Mouse (Mus musculus): ENCODE measurements around the gene Adam23. TPM values are rescaled to one million over a fixed set of nuclear protein-coding genes. Genes with fewer than 3 reads are reported as not detected.
"Not testable (repeated sequence)": the region's sequence is repeated elsewhere in the genome, so short reads cannot be mapped to it uniquely, and the experiment has no call there.

Gene Adam23
- total and polyA plus RNA-seq, 3 experiments = not detected

- Histone ChIP-seq H3K9me3 (replicated peaks; ENCODE audit: low read length) (no peaks in the 10 kb centered on the region), H3K27me3 (replicated peaks) (peaks cover 2% of the 10 kb centered on the region), H3K4me3 (replicated peaks in 1 of 3; ENCODE audit: low read depth in 2 of 3, low read length in 2 of 3, poor library complexity in 1 of 3) (no peak overlapping the region), H3K9ac (ENCODE audit: insufficient read depth, low read depth) (no peak overlapping the region), H3K4me2 (ENCODE audit: insufficient read depth, low read depth, poor library complexity, severe bottlenecking) (no peak overlapping the region), H3K27ac (ENCODE audit: insufficient read depth, low read depth) (no peak overlapping the region), H3K36me3 (replicated peaks in 1 of 2; ENCODE audit: control insufficient read depth in 1 of 2, insufficient read depth in 1 of 2, low read length in 1 of 2) (no peaks in the 10 kb centered on the region), H3K4me1 (ENCODE audit: control insufficient read depth in 1 of 2, insufficient read depth in 2 of 2) (no peaks in the 10 kb centered on the region; a peak in 1 of 4 replicates), H3K79me2 (replicated peaks; ENCODE audit: control insufficient read depth, extremely low read depth, insufficient read depth, poor library complexity, severe bottlenecking) (no peaks in the 10 kb centered on the region)
- DNase-seq (ENCODE audit: extremely low read depth) = no peak
- TF ChIP-seq EP300 (IDR thresholded peaks at IDR 0.05; ENCODE audit: low read length) (no peak), E2F4 (IDR thresholded peaks at IDR 0.05; ENCODE audit: insufficient replicate concordance, low read depth, low read length) (no peak), USF1 (IDR thresholded peaks at IDR 0.05; ENCODE audit: low read depth, low read length) (no peak), MYC (IDR thresholded peaks at IDR 0.05; ENCODE audit: low read depth, low read length) (no peak), HCFC1 (IDR thresholded peaks at IDR 0.05; ENCODE audit: low read depth, low read length) (no peak), UBTF (IDR thresholded peaks at IDR 0.05; ENCODE audit: low read depth, low read length) (no peak), POLR2AphosphoS2 (IDR thresholded peaks at IDR 0.05; ENCODE audit: low read depth, low read length) (no peak), MAX (IDR thresholded peaks at IDR 0.05; ENCODE audit: low read length) (no peak), POLR2A (IDR thresholded peaks at IDR 0.05; ENCODE audit: low read depth, low read length) (no peak), TCF12 (IDR thresholded peaks at IDR 0.05; ENCODE audit: low read depth, low read length) (no peak), ZKSCAN1 (IDR thresholded peaks at IDR 0.05; ENCODE audit: borderline replicate concordance, low read depth, low read length) (no peak), RAD21 (IDR thresholded peaks at IDR 0.05; ENCODE audit: low read depth, low read length) (no peak), CTCF (conservative IDR thresholded peaks at IDR 0.05 in 1 of 2, IDR thresholded peaks at IDR 0.05 in 1 of 2; ENCODE audit: low read depth in 2 of 2, low read length in 2 of 2) (no peak), NELFE (IDR thresholded peaks at IDR 0.05; ENCODE audit: low read depth, low read length) (no peak)
- dilution Hi-C loops (cut with MboI; ENCODE audit: extremely low pct_ligation_motif_present, extremely low pct_unique_long_range_greater_than_20kb, low sequenced_read_pairs) (no loop called here), in situ Hi-C loops (cut with MboI; ENCODE audit: low pct_ligation_motif_present, low pct_unique_long_range_greater_than_20kb, low sequenced_read_pairs) (no loop called here)
These were observed 182.5 kb downstream of the Adam23 start for GRCm38 (mm10) chr1:63628211-63628610.

GRCm38 (mm10) chr1:63630390-63630789 is 184.7 kb downstream of the Adam23 start:
- DNase-seq (ENCODE audit: extremely low read depth); H3K36me3 ChIP-seq (replicated peaks in 1 of 2; ENCODE audit: control insufficient read depth in 1 of 2, insufficient read depth in 1 of 2, low read length in 1 of 2); H3K27ac ChIP-seq (ENCODE audit: insufficient read depth, low read depth); H3K27me3 ChIP-seq (replicated peaks); H3K4me1 ChIP-seq (ENCODE audit: control insufficient read depth in 1 of 2, insufficient read depth in 2 of 2); H3K9ac ChIP-seq (ENCODE audit: insufficient read depth, low read depth); in situ Hi-C loops (cut with MboI; ENCODE audit: low pct_ligation_motif_present, low pct_unique_long_range_greater_than_20kb, low sequenced_read_pairs); H3K79me2 ChIP-seq (replicated peaks; ENCODE audit: control insufficient read depth, extremely low read depth, insufficient read depth, poor library complexity, severe bottlenecking); H3K4me3 ChIP-seq (replicated peaks in 1 of 3; ENCODE audit: low read depth in 2 of 3, low read length in 2 of 3, poor library complexity in 1 of 3); dilution Hi-C loops (cut with MboI; ENCODE audit: extremely low pct_ligation_motif_present, extremely low pct_unique_long_range_greater_than_20kb, low sequenced_read_pairs); H3K4me2 ChIP-seq (ENCODE audit: insufficient read depth, low read depth, poor library complexity, severe bottlenecking); H3K9me3 ChIP-seq (replicated peaks; ENCODE audit: low read length): not testable (repeated sequence)

GRCm38 (mm10) chr1:63639921-63640320 is 194.2 kb downstream of the Adam23 start:
- H3K9ac ChIP-seq (ENCODE audit: insufficient read depth, low read depth) = no peak overlapping the region
- in situ Hi-C loops (cut with MboI; ENCODE audit: low pct_ligation_motif_present, low pct_unique_long_range_greater_than_20kb, low sequenced_read_pairs) = no loop called here
- no peaks in the 10 kb centered on the region for H3K27me3 ChIP-seq (replicated peaks)
- H3K4me2 ChIP-seq (ENCODE audit: insufficient read depth, low read depth, poor library complexity, severe bottlenecking) = no peak overlapping the region
- no peak overlapping the region for H3K27ac ChIP-seq (ENCODE audit: insufficient read depth, low read depth)
- H3K79me2 ChIP-seq (replicated peaks; ENCODE audit: control insufficient read depth, extremely low read depth, insufficient read depth, poor library complexity, severe bottlenecking) = no peaks in the 10 kb centered on the region
- H3K4me1 ChIP-seq (ENCODE audit: control insufficient read depth in 1 of 2, insufficient read depth in 2 of 2) = no peaks in the 10 kb centered on the region
- no peak overlapping the region for H3K4me3 ChIP-seq (replicated peaks in 1 of 3; ENCODE audit: low read depth in 2 of 3, low read length in 2 of 3, poor library complexity in 1 of 3)
- dilution Hi-C loops (cut with MboI; ENCODE audit: extremely low pct_ligation_motif_present, extremely low pct_unique_long_range_greater_than_20kb, low sequenced_read_pairs) = no loop called here
- TF ChIP-seq IRF4 (IDR thresholded peaks at IDR 0.05; ENCODE audit: low read depth, low read length) (no peak), CHD1 (IDR thresholded peaks at IDR 0.05; ENCODE audit: low read depth, low read length) (no peak), NRF1 (IDR thresholded peaks at IDR 0.05; ENCODE audit: low read depth, low read length) (no peak), RAD21 (IDR thresholded peaks at IDR 0.05; ENCODE audit: low read depth, low read length) (no peak)
- no peaks in the 10 kb centered on the region for H3K36me3 ChIP-seq (replicated peaks in 1 of 2; ENCODE audit: control insufficient read depth in 1 of 2, insufficient read depth in 1 of 2, low read length in 1 of 2)
- H3K9me3 ChIP-seq (replicated peaks; ENCODE audit: low read length) = no peaks in the 10 kb centered on the region
- no peak for DNase-seq (ENCODE audit: extremely low read depth)

Other genes starting within 250 kb of the Adam23 start
- gene Gpr1, start 231.3 kb upstream of the Adam23 start, total RNA-seq (2012; rRNA removed) = not detected in 2 replicates
- gene Gpr1, start 231.3 kb upstream of the Adam23 start, total RNA-seq (2014; rRNA removed) = not detected in 2 replicates
- gene Gpr1, start 231.3 kb upstream of the Adam23 start, polyA plus RNA-seq (2012; ENCODE audit: insufficient read length, low read depth) = not detected in 2 replicates
- gene Zdbf2, start 172.6 kb upstream of the Adam23 start, total RNA-seq (2012; rRNA removed) = not detected in 2 replicates
- not detected in 2 replicates for gene Zdbf2, start 172.6 kb upstream of the Adam23 start, total RNA-seq (2014; rRNA removed)
- gene Zdbf2, start 172.6 kb upstream of the Adam23 start, polyA plus RNA-seq (2012; ENCODE audit: insufficient read length, low read depth) = not detected in 2 replicates
- not detected in 2 replicates for gene Gm39653, start 170.1 kb downstream of the Adam23 start, total RNA-seq (2012; rRNA removed)
- gene Gm39653, start 170.1 kb downstream of the Adam23 start, total RNA-seq (2014; rRNA removed) = not detected in 2 replicates
- gene Gm39653, start 170.1 kb downstream of the Adam23 start, polyA plus RNA-seq (2012; ENCODE audit: insufficient read length, low read depth) = not detected in 2 replicates
- not detected in 2 replicates for gene Dytn, start 241.0 kb downstream of the Adam23 start, total RNA-seq (2012; rRNA removed)
- not detected in 2 replicates for gene Dytn, start 241.0 kb downstream of the Adam23 start, total RNA-seq (2014; rRNA removed)
- not detected in 2 replicates for gene Dytn, start 241.0 kb downstream of the Adam23 start, polyA plus RNA-seq (2012; ENCODE audit: insufficient read length, low read depth)

Measured in CH12.LX (cell line).